In the genomic region with DNA sequence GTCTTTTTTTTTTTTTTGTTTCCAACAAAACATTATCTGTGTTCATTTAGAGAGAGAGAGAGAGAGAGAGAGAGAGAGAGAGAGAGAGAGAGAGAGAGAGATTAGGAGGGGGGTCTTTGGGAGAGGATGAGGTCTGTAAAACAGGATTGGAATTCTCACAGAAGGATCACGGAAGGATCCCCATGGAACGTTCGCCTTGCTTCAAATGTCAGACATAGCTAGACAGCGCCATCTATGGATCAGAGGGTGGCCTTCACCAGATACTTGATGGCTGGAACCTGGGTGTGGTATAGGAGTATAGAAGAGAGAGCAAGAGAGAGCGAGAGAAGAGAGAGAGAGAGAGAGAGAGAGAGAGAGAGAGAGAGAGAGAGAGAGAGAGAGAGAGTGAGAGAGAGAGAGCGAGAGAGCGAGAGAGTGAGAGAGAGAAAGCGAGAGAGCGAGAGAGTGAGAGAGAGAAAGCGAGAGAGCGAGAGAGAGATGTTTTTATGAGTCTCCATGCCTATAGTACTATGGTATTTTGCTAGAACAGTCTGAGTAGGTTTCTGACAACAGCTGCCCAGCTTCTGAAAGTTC, we compare ENCODE assay signal across 8 mouse cellular contexts. TPM values are rescaled to one million over a fixed set of nuclear protein-coding genes. Genes with fewer than 3 reads are reported as not detected.
DNase-seq lines count a peak whose midpoint lies in the region; ATAC-seq lines count a peak whose summit lies in the region.

No protein-coding gene starts in this region.

- no peaks in the 10 kb centered on the region for H3K36me3 ChIP-seq in heart, embryonic 14.5 days (ENCODE audit: control insufficient read depth, insufficient read depth, low read length)
- no peaks in the 10 kb centered on the region for H3K36me3 ChIP-seq in neural tube, embryonic 15.5 days

- peak; percentile 56 for DNase-seq in CD4-positive helper T cell, adult 2 months (ENCODE audit: low read depth, low spot score)
- peak; percentile 87 for DNase-seq in NIH3T3 (ENCODE audit: low read depth)
- peak; percentile 43 to 62 for DNase-seq in cerebellum, postnatal 4 days (ENCODE audit: low spot score in 2 of 2)
- DNase-seq in kidney, postnatal 36 days: peak; percentile 74 to 82
- DNase-seq in lung, adult 18-20 months: peak; percentile 37 to 64
- DNase-seq in spleen, adult 12 weeks (ENCODE audit: low spot score): no peak

- H3K4me3 ChIP-seq in heart, embryonic 14.5 days (ENCODE audit: control insufficient read depth in 1 of 2, insufficient read depth in 1 of 2, low read depth in 1 of 2, low read length in 2 of 2): no peak overlapping the region
- no peak overlapping the region for H3K4me3 ChIP-seq in neural tube, embryonic 15.5 days (replicated peaks)

- no peak overlapping the region for H3K27ac ChIP-seq in heart, embryonic 14.5 days (replicated peaks in 1 of 2; ENCODE audit: control insufficient read depth in 1 of 2, insufficient read depth in 1 of 2, low read depth in 2 of 2, low read length in 2 of 2)
- no peak overlapping the region for H3K27ac ChIP-seq in neural tube, embryonic 15.5 days (replicated peaks)

- peaks cover 6 to 11% of the 10 kb centered on the region in 2 experiments; a peak in 3 of 4 replicates for H3K4me1 ChIP-seq in heart, embryonic 14.5 days (ENCODE audit: control insufficient read depth in 2 of 2, insufficient read depth in 2 of 2, low read length in 2 of 2)
- H3K4me1 ChIP-seq in neural tube, embryonic 15.5 days: no peaks in the 10 kb centered on the region

- no peak overlapping the region for H3K4me2 ChIP-seq in heart, embryonic 14.5 days (ENCODE audit: low read length)
- H3K4me2 ChIP-seq in neural tube, embryonic 15.5 days: peak overlapping the region; percentile 31; the same call in 1 of the 2 replicates

- 23% methylated on average over 11 of the region's 11 CpGs for whole genome bisulfite sequencing in heart, embryonic 14.5 days
- 31% methylated on average over 11 of the region's 11 CpGs for WGBS in neural tube, embryonic 15.5 days

- H3K9me3 ChIP-seq in heart, embryonic 14.5 days (ENCODE audit: control insufficient read depth, low read length): no peaks in the 10 kb centered on the region
- H3K9me3 ChIP-seq in neural tube, embryonic 15.5 days (replicated peaks): no peaks in the 10 kb centered on the region

- H3K9ac ChIP-seq in heart, embryonic 14.5 days (ENCODE audit: low read length): no peak overlapping the region
- H3K9ac ChIP-seq in neural tube, embryonic 15.5 days (replicated peaks): no peak overlapping the region

- H3K27me3 ChIP-seq in heart, embryonic 14.5 days (ENCODE audit: control insufficient read depth, insufficient read depth, low read length): no peaks in the 10 kb centered on the region
- 0 out of 2 replicates have a peak, but pooled peaks cover 4% of the 10 kb centered on the region for H3K27me3 ChIP-seq in neural tube, embryonic 15.5 days (replicated peaks)

- ATAC-seq in heart, embryonic 14.5 days (ENCODE audit: insufficient number of reproducible peaks, insufficient read depth, low FRiP score, low read depth): peak; percentile 55; the same call in 1 of the 2 replicates
- peak; percentile 74; the same call in 1 of the 2 replicates for ATAC-seq in neural tube, embryonic 15.5 days (ENCODE audit: low FRiP score)

RNA-seq across cellular contexts. Expression of gene Apoa4, which starts 6.3 kb away (rescaled TPM):
- not detected in 2 replicates for polyA plus RNA-seq in heart, embryonic 14.5 days (2014; fragmentation: Nextera tagmentation; extraction: Ambion mirVana)
- polyA plus RNA-seq in neural tube, embryonic 15.5 days (2015; fragmentation: Nextera tagmentation; extraction: Ambion mirVana): 1.3 TPM in 1 of 2 replicates, not detected in the other

RNA-seq across cellular contexts. Expression of gene Apoc3, which starts 11.4 kb away (rescaled TPM):
- polyA plus RNA-seq in heart, embryonic 14.5 days (2014; fragmentation: Nextera tagmentation; extraction: Ambion mirVana): not detected in 2 replicates
- 0.77 TPM in 1 of 2 replicates, not detected in the other for polyA plus RNA-seq in neural tube, embryonic 15.5 days (2015; fragmentation: Nextera tagmentation; extraction: Ambion mirVana)

RNA-seq across cellular contexts. Expression of gene Apoa1, which starts 18.5 kb away (rescaled TPM):
- polyA plus RNA-seq in heart, embryonic 14.5 days (2014; fragmentation: Nextera tagmentation; extraction: Ambion mirVana): 0.59 and 1.5 TPM in 2 replicates
- 7.3 and 19.9 TPM in 2 replicates for polyA plus RNA-seq in neural tube, embryonic 15.5 days (2015; fragmentation: Nextera tagmentation; extraction: Ambion mirVana)

RNA-seq across cellular contexts. Expression of gene Apoa5, which starts 21.6 kb away (rescaled TPM):
- not detected in 2 replicates for polyA plus RNA-seq in heart, embryonic 14.5 days (2014; fragmentation: Nextera tagmentation; extraction: Ambion mirVana)
- not detected in 2 replicates for polyA plus RNA-seq in neural tube, embryonic 15.5 days (2015; fragmentation: Nextera tagmentation; extraction: Ambion mirVana)

RNA-seq across cellular contexts. Expression of gene Zpr1, which starts 26.0 kb away (rescaled TPM):
- 31.5 and 33.0 TPM in 2 replicates for polyA plus RNA-seq in heart, embryonic 14.5 days (2014; fragmentation: Nextera tagmentation; extraction: Ambion mirVana)
- 56.5 and 57.1 TPM in 2 replicates for polyA plus RNA-seq in neural tube, embryonic 15.5 days (2015; fragmentation: Nextera tagmentation; extraction: Ambion mirVana)
